Mouse (Mus musculus): ENCODE measurements around the gene Epb41l5.

DNA sequence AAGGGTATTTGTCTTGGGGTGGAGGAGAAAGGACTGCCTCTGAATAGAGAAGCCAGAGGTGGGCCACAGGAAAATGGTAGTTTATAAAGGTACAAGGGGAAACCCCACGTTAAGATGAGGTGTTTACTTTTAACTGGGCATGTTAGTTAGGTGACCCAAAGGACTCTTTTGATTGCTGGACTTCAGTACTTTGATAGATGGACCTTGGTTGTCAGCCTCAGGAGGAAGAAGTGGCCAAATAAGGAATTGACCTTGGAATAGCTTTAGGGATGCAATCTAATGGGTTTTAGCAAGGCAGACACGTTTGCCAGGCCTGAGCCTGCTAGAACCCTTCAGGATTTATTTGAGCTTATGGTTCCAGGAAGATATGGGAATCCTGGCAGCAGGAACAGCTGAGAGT lies 109.5 kb downstream of the Epb41l5 start:
- no peak for TF ChIP-seq POLR2A (IDR thresholded peaks at IDR 0.05; ENCODE audit: low read depth, low read length)
- no peak for TF ChIP-seq CTCF (conservative IDR thresholded peaks at IDR 0.05; ENCODE audit: insufficient read depth, insufficient read length, low read depth, low read length)

Data from kidney, adult 2 months (tissue).